Mouse (Mus musculus) midbrain, embryonic 15.5 days (tissue): ENCODE measurements at regions not wholly inside any gene's neighbourhood (a gene's known extent, or its start where the extent isn't known, plus 50 kb on each side); places are given as distances from the start of the nearest gene placed in this dataset.

Experiments
- ATAC-seq: fragments of 200-750 bp; cut with Nextera tagmentation; replicated peaks from 2 replicates; pipeline ENCODE4 v1.8.0; 2017; ENCODE audit warnings: moderate TSS enrichment
- H3K27ac ChIP-seq: fragments of 300-500 bp; sonication (generic); 2 replicates; pipeline ENCODE4 v1.5.1; 2015; ENCODE audit warnings: mild to moderate bottlenecking, inconsistent platforms
- H3K27me3 ChIP-seq: fragments of 300-500 bp; sonication (generic); replicated peaks from 2 replicates; pipeline ENCODE4 v1.6.1; 2015; ENCODE audit warnings: inconsistent platforms
- H3K36me3 ChIP-seq: fragments of 300-500 bp; sonication (generic); replicated peaks from 2 replicates; pipeline ENCODE4 v1.6.1; 2015; ENCODE audit warnings: inconsistent platforms
- H3K4me1 ChIP-seq: fragments of 300-500 bp; sonication (generic); 2 replicates; pipeline ENCODE4 v1.6.1; 2015; ENCODE audit warnings: inconsistent platforms
- H3K4me2 ChIP-seq: fragments of 300-500 bp; sonication (generic); 2 replicates; pipeline ENCODE4 v1.6.1; 2015; ENCODE audit warnings: inconsistent platforms, mild to moderate bottlenecking, moderate library complexity
- H3K4me3 ChIP-seq: fragments of 300-500 bp; sonication (generic); 2 replicates; pipeline ENCODE4 v1.5.1; 2015; ENCODE audit warnings: mild to moderate bottlenecking, inconsistent platforms
- H3K9ac ChIP-seq: fragments of 300-500 bp; sonication (generic); 2 replicates; pipeline ENCODE4 v1.6.1; 2015; ENCODE audit warnings: mild to moderate bottlenecking, inconsistent platforms
- H3K9me3 ChIP-seq: fragments of 300-500 bp; sonication (generic); 2 replicates; pipeline ENCODE4 v1.6.1; 2016; ENCODE audit warnings: inconsistent platforms
- WGBS: fragments of 180-500 bp; shearing (Covaris S2); methylation state at CpG from one replicate; pipeline ENCODE4 v1.1.7; 2015; ENCODE audit warnings: mixed read lengths; 5-methylcytosine and 5-hydroxymethylcytosine counted together

- ATAC-seq: no peak
- no peak overlapping the region for H3K4me3 ChIP-seq
- H3K27me3 ChIP-seq: no peaks in the 10 kb centered on the region
- H3K27ac ChIP-seq: no peak overlapping the region
- H3K9me3 ChIP-seq: no peaks in the 10 kb centered on the region
- no peaks in the 10 kb centered on the region for H3K4me1 ChIP-seq
- no peak overlapping the region for H3K4me2 ChIP-seq
- H3K9ac ChIP-seq: no peak overlapping the region
- H3K36me3 ChIP-seq: no peaks in the 10 kb centered on the region
- WGBS: 88% methylated on average over 2 of the region's 2 CpGs
Observed at GRCm38 (mm10) chr9:103925486-103925885, 76.9 kb upstream of the Nphp3 start.

- Histone ChIP-seq H3K4me3 (no peak overlapping the region), H3K9ac (no peak overlapping the region), H3K4me1 (no peaks in the 10 kb centered on the region), H3K27me3 (no peaks in the 10 kb centered on the region), H3K36me3 (no peaks in the 10 kb centered on the region), H3K9me3 (no peaks in the 10 kb centered on the region), H3K27ac (no peak overlapping the region), H3K4me2 (no peak overlapping the region)
- no peak for ATAC-seq
- 57% methylated on average over 8 of the region's 8 CpGs for WGBS
Observed at GRCm38 (mm10) chr9:103928744-103929527, 73.4 kb upstream of the Nphp3 start.

GRCm38 (mm10) chr9:103938070-103938469, 64.3 kb upstream of the Nphp3 start:
- no peak overlapping the region for H3K4me3 ChIP-seq
- H3K4me2 ChIP-seq: no peak overlapping the region
- no peaks in the 10 kb centered on the region for H3K9me3 ChIP-seq
- ATAC-seq: no peak
- no peaks in the 10 kb centered on the region for H3K36me3 ChIP-seq
- H3K27me3 ChIP-seq: no peaks in the 10 kb centered on the region
- no peak overlapping the region for H3K9ac ChIP-seq
- peaks cover 8% of the 10 kb centered on the region; the same call in 1 of the 2 replicates for H3K4me1 ChIP-seq
- H3K27ac ChIP-seq: no peak overlapping the region
- WGBS: 81% methylated on average over 5 of the region's 5 CpGs

- Histone ChIP-seq H3K27me3 (no peaks in the 10 kb centered on the region), H3K4me3 (no peak overlapping the region), H3K36me3 (no peaks in the 10 kb centered on the region), H3K9ac (no peak overlapping the region), H3K4me2 (no peak overlapping the region), H3K4me1 (peaks cover 8% of the 10 kb centered on the region; the same call in 1 of the 2 replicates), H3K27ac (no peak overlapping the region), H3K9me3 (no peaks in the 10 kb centered on the region)
- 85% methylated on average over 8 of the region's 8 CpGs for WGBS
- ATAC-seq: no peak
Observed at GRCm38 (mm10) chr9:103940010-103940409, 62.3 kb upstream of the Nphp3 start.

- no peak overlapping the region for H3K4me3 ChIP-seq
- 88% methylated on average over 6 of the region's 6 CpGs for WGBS
- H3K27me3 ChIP-seq: no peaks in the 10 kb centered on the region
- H3K27ac ChIP-seq: no peak overlapping the region
- H3K9me3 ChIP-seq: no peaks in the 10 kb centered on the region
- no peaks in the 10 kb centered on the region for H3K36me3 ChIP-seq
- peaks cover 8% of the 10 kb centered on the region; the same call in 1 of the 2 replicates for H3K4me1 ChIP-seq
- no peak overlapping the region for H3K9ac ChIP-seq
- no peak for ATAC-seq
- H3K4me2 ChIP-seq: no peak overlapping the region
Observed at GRCm38 (mm10) chr9:103940506-103940905, 61.8 kb upstream of the Nphp3 start.

GRCm38 (mm10) chr9:103941176-103941900, 61.0 kb upstream of the Nphp3 start:
- no peaks in the 10 kb centered on the region for H3K27me3 ChIP-seq
- no peak overlapping the region for H3K4me2 ChIP-seq
- ATAC-seq: no peak
- H3K4me3 ChIP-seq: no peak overlapping the region
- WGBS: 68% methylated on average over 20 of the region's 20 CpGs
- H3K4me1 ChIP-seq: peaks cover 8% of the 10 kb centered on the region; the same call in 1 of the 2 replicates
- H3K27ac ChIP-seq: no peak overlapping the region; the same call in 1 of the 2 replicates
- no peaks in the 10 kb centered on the region for H3K36me3 ChIP-seq
- no peaks in the 10 kb centered on the region for H3K9me3 ChIP-seq
- H3K9ac ChIP-seq: no peak overlapping the region

GRCm38 (mm10) chr9:103941901-103942260, 60.5 kb upstream of the Nphp3 start:
- no peaks in the 10 kb centered on the region for H3K27me3 ChIP-seq
- H3K4me1 ChIP-seq: peaks cover 8% of the 10 kb centered on the region; the same call in 1 of the 2 replicates
- no peaks in the 10 kb centered on the region for H3K9me3 ChIP-seq
- H3K36me3 ChIP-seq: no peaks in the 10 kb centered on the region
- no peak for ATAC-seq
- no peak overlapping the region for H3K4me3 ChIP-seq
- 94% methylated on average over 11 of the region's 11 CpGs for WGBS
- H3K9ac ChIP-seq: no peak overlapping the region
- H3K27ac ChIP-seq: no peak overlapping the region; the same call in 1 of the 2 replicates
- no peak overlapping the region for H3K4me2 ChIP-seq

- peaks cover 8% of the 10 kb centered on the region; the same call in 1 of the 2 replicates for H3K4me1 ChIP-seq
- H3K4me2 ChIP-seq: no peak overlapping the region
- no peak overlapping the region for H3K27ac ChIP-seq
- ATAC-seq: no peak
- no peak overlapping the region for H3K4me3 ChIP-seq
- H3K9me3 ChIP-seq: no peaks in the 10 kb centered on the region
- H3K36me3 ChIP-seq: no peaks in the 10 kb centered on the region
- no peak overlapping the region for H3K9ac ChIP-seq
- H3K27me3 ChIP-seq: no peaks in the 10 kb centered on the region
- 90% methylated on average over 11 of the region's 11 CpGs for WGBS
Observed at GRCm38 (mm10) chr9:103945406-103945805, 56.9 kb upstream of the Nphp3 start.

GRCm38 (mm10) chr9:103951799-103952198, 50.5 kb upstream of the Nphp3 start:
- no peak for ATAC-seq
- 92% methylated on average over 8 of the region's 8 CpGs for WGBS

More at GRCm38 (mm10) chr9:103951799-103952198, 50.5 kb upstream of the Nphp3 start:
- H3K4me2 ChIP-seq: no peak overlapping the region
- H3K36me3 ChIP-seq: no peaks in the 10 kb centered on the region
- no peaks in the 10 kb centered on the region for H3K4me1 ChIP-seq
- no peak overlapping the region for H3K4me3 ChIP-seq
- H3K9ac ChIP-seq: no peak overlapping the region
- H3K27me3 ChIP-seq: no peaks in the 10 kb centered on the region
- H3K27ac ChIP-seq: no peak overlapping the region
- H3K9me3 ChIP-seq: no peaks in the 10 kb centered on the region
